In the genomic region with DNA sequence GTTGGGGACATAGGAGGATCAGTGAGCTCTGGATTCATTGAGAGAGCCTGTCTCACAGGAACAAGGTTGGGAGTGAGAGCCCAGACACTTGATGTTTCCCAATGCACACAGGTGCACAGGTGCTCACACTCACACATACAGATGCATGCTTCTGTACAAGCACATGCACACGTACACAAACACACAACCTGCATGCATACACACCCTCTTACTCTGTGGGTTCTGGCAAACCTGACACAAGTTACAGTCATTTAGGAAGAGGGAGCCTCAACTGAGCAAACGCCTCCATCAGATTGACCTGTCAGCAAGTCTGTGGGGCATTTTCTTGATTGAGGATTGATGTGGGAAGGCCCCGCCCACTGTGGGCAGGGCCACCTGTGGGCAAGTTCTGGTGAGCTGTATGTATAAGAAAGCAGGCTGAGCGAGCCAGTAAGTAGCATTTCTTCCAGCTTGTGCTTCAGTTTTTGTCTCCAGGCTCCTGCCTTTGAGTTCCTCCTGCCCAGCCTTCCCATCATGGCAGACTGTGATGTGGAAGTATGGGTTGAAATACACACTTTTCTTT, we compare ENCODE assay signal across 12 mouse cellular contexts.
"Had no signal": no experiment of that assay in that cellular context is flagged by ENCODE, and none has a peak within 500 bp of the region (broad histone marks: within the 10 kb centered on the region; RNA-seq: fewer than 3 reads in every experiment).

No protein-coding gene starts in this region.

- H3K4me3 ChIP-seq: layer of hippocampus, adult 2 months; limb, embryonic 13.5 days; neural tube, embryonic 12.5 days had no signal

- H3K27ac ChIP-seq: kidney, postnatal 0 days; layer of hippocampus, adult 2 months; limb, embryonic 13.5 days; neural tube, embryonic 12.5 days had no signal

- H3K4me2 ChIP-seq: limb, embryonic 13.5 days; neural tube, embryonic 12.5 days had no signal

- H3K36me3 ChIP-seq: limb, embryonic 13.5 days; neural tube, embryonic 12.5 days had no signal

- H3K9me3 ChIP-seq: limb, embryonic 13.5 days; neural tube, embryonic 12.5 days had no signal

- H3K27me3 ChIP-seq: neural tube, embryonic 12.5 days had no signal

- H3K9ac ChIP-seq: limb, embryonic 13.5 days; neural tube, embryonic 12.5 days had no signal

- H3K4me1 ChIP-seq: neural tube, embryonic 12.5 days had no signal

- DNase-seq: kidney, adult 11 months; kidney, adult 9 months; kidney, postnatal 36 days; left cerebral cortex, postnatal 4 days; lung, adult 18-20 months; midbrain, embryonic 14.5 days; thymus, adult 18-20 months; thymus, postnatal 25 days had no signal
